Mouse (Mus musculus): ENCODE measurements around the gene Dydc2.
A peak's percentile ranks its signal among the peaks of the same experiment; 100 is the strongest.

Dydc2 gene

GRCm38 (mm10) chr14:41001576-41001975, 67.4 kb downstream of the Dydc2 start:
- DNase-seq (ENCODE audit: low read depth in 2 of 2, low spot score in 2 of 2): no peak

- DNase-seq (ENCODE audit: low read depth in 2 of 2, low spot score in 2 of 2): no peak
These were observed 68.2 kb downstream of the Dydc2 start for GRCm38 (mm10) chr14:41000801-41001200.

- peak in 1 of 2 experiments; percentile 10 for DNase-seq (ENCODE audit: low read depth in 2 of 2, low spot score in 2 of 2)
These were observed 68.9 kb downstream of the Dydc2 start for GRCm38 (mm10) chr14:40999904-41000645.
